Mouse (Mus musculus) layer of hippocampus, postnatal 25 days (tissue): ENCODE results near the gene Msantd4. TPM values are rescaled to one million over a fixed set of nuclear protein-coding genes. Genes with fewer than 3 reads are reported as not detected.
"Not testable (repeated sequence)": the region's sequence is repeated elsewhere in the genome, so short reads cannot be mapped to it uniquely, and the experiment has no call there.

Experiments used
- DNase-seq, 2 experiments: peaks; one replicate each; pipeline ENCODE4 v3.0.0; 2022; ENCODE audit warnings: mixed read lengths in 2 of 2, low spot score in 1 of 2; ENCODE audit errors: extremely low spot score in 1 of 2
- microRNA-seq, 2 experiments: library from miRNA; unstranded; fragments of <30 nt; microRNA quantifications; one replicate each; pipeline ENCODE4 v1.2.0; 2021
- total RNA-seq, 2 experiments: library from RNA; stranded (reverse); gene quantifications; 2 replicates each; pipeline ENCODE4 v1.2.3; 2021

Msantd4 gene
- 10 to 100 TPM; 54.3 to 61.0 TPM for total RNA-seq

GRCm38 (mm10) chr9:4375828-4376639, at the start of gene Msantd4:
Msantd4 (plus strand) TSS chr9:4376562.
- DNase-seq, result peak; percentile 87

GRCm38 (mm10) chr9:4353163-4353562, 23.2 kb upstream of the Msantd4 start:
- no peak for DNase-seq

- no peak for DNase-seq
These were observed 318 bp downstream of the Msantd4 start for GRCm38 (mm10) chr9:4376640-4377120.

GRCm38 (mm10) chr9:4400801-4401200, 24.4 kb downstream of the Msantd4 start:
- DNase-seq, result not testable (repeated sequence)

Small RNA genes lying within 50 kb of the gene (microRNA-seq; reads per million reads assigned to microRNA genes)
- gene Gm23992, result 0 reads per million in 2 experiments

Other genes starting within 250 kb of the Msantd4 start
- 10 to 100 TPM; 25.0 to 27.8 TPM for gene Aasdhppt, start 67.1 kb upstream of the Msantd4 start, total RNA-seq
- gene Kbtbd3, start 66.7 kb upstream of the Msantd4 start, total RNA-seq, result 10 to 100 TPM; 10.4 to 11.2 TPM